Mouse (Mus musculus) liver, adult 2 months (tissue): ENCODE results near the gene Cacnb1. TPM values are rescaled to one million over a fixed set of nuclear protein-coding genes. Genes with fewer than 3 reads are reported as not detected.

Experiments
- DNase-seq: peaks from one replicate; pipeline ENCODE4 v3.0.0-alpha.2; 2011; ENCODE audit warnings: low read depth, low spot score; ENCODE audit errors: extremely low read depth
- H3K27ac ChIP-seq: fragments of 200-500 bp; replicated peaks from 2 replicates; pipeline ENCODE4 v1.5.1; 2012; ENCODE audit warnings: low read depth, mild to moderate bottlenecking, control low read depth, inconsistent platforms, low read length; ENCODE audit not compliant: insufficient read depth
- H3K27me3 ChIP-seq: fragments of 200-500 bp; 2 replicates; pipeline ENCODE4 v1.6.1; 2012; ENCODE audit warnings: mild to moderate bottlenecking, moderate library complexity, low read length, inconsistent platforms; ENCODE audit not compliant: control insufficient read depth, insufficient read depth
- H3K36me3 ChIP-seq: fragments of 200-500 bp; 2 replicates; pipeline ENCODE4 v1.6.1; 2012; ENCODE audit warnings: low read length, inconsistent platforms; ENCODE audit not compliant: control insufficient read depth, insufficient read depth
- H3K4me1 ChIP-seq: fragments of 200-500 bp; 2 replicates; pipeline ENCODE4 v1.6.1; 2011; ENCODE audit warnings: low read length; ENCODE audit not compliant: control insufficient read depth, insufficient read depth
- H3K4me3 ChIP-seq: fragments of 200-500 bp; 2 replicates; pipeline ENCODE4 v1.5.1; 2011; ENCODE audit warnings: low read depth, mild to moderate bottlenecking, control low read depth, low read length, moderate library complexity; ENCODE audit not compliant: insufficient read depth
- H3K79me2 ChIP-seq: fragments of 200-500 bp; 2 replicates; pipeline ENCODE4 v1.6.1; 2012; ENCODE audit warnings: inconsistent platforms, mild to moderate bottlenecking, low read length, moderate library complexity; ENCODE audit not compliant: control insufficient read depth, insufficient read depth
- H3K9ac ChIP-seq: fragments of 200-500 bp; 2 replicates; pipeline ENCODE4 v1.6.1; 2012; ENCODE audit warnings: low read depth, mild to moderate bottlenecking, control low read depth, inconsistent platforms, low read length
- CTCF ChIP-seq: fragments of 200-500 bp; IDR thresholded peaks from 2 replicates; pipeline ENCODE4 v1.5.1; 2011; ENCODE audit warnings: low read depth, low read length, control low read depth
- POLR2A ChIP-seq: fragments of 200-500 bp; IDR thresholded peaks from 2 replicates; pipeline ENCODE4 v1.6.1; 2011; ENCODE audit warnings: low read length, control low read depth; ENCODE audit not compliant: insufficient read depth; ENCODE audit errors: extremely low read depth
- WGBS: fragments of 180-500 bp; shearing (Covaris S2); methylation state at CpG from one replicate; pipeline ENCODE4 v1.1.7; 2018; 5-methylcytosine and 5-hydroxymethylcytosine counted together
- polyA plus RNA-seq: library from polyadenylated mRNA; depleted of rRNA; stranded (reverse); fragments of >200 nt; gene quantifications from 2 replicates; pipeline ENCODE4 v1.2.3, GENCODE M21; 2012; rRNA removed
- total RNA-seq: library from RNA; depleted of rRNA; stranded (reverse); fragments of >200 nt; gene quantifications from 2 replicates; pipeline ENCODE4 v1.2.3, GENCODE M21; 2014; rRNA removed

The Cacnb1 gene
- total and polyA plus RNA-seq, 2 experiments, result 0.37 to 0.84 TPM

DNA sequence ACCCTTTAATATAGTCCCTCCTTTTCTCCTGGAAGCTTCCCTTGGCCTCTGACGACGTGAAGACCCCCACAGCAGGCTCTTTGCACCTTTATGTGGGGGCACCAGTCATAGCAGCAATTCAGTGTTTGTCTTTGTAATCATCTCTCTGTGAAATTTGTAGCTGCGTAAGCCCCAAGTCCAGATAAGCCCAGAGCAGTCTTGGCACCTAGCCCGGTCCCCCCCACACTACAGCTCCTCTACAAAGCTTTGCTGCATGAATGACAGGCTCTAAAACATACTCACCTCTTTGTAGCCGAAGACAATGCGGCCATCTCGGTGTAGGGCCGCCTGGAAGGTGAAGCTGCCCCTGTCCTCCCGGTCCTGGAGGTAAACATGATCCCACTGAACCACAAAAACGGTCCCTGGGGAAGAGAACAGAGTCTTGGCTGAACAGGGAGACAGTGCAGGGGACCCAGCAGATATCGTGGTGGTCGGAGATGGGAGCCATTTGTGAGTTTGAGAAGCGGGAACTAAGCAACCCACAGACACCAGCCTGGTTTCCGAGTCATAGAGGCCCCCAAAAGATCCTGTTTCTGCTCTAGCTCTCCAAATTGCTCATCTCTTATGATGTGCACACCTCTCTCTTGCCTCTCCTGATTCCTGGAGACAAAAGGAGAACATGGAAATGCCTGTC, 68.2 kb downstream of the Cacnb1 start:
- H3K4me3 ChIP-seq, result no peak overlapping the region

DNA sequence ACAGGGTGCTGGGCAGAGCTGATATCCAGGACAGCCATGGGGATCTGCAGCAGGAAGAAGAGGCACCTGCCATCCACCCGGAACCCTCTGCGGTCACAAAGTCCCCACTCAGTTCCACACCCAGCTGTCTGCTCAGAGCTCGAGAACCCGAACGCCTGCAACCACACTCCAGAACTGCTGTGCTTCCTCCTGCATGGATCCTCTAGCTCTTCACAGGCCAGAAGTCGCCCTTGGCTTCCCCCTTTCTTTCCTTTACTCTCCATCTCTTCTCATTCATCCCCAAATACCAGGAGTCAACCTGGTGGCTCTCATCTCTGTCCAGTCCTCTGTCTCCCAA, 68.9 kb downstream of the Cacnb1 start:
- WGBS, result 97% methylated on average over 6 of the region's 6 CpGs
- Histone ChIP-seq H3K4me1 (no peaks in the 10 kb centered on the region), H3K36me3 (no peaks in the 10 kb centered on the region), H3K4me3 (no peak overlapping the region), H3K27me3 (no peaks in the 10 kb centered on the region), H3K79me2 (no peaks in the 10 kb centered on the region), H3K27ac (no peak overlapping the region), H3K9ac (no peak overlapping the region)
- no peak for DNase-seq
- TF ChIP-seq CTCF (no peak), POLR2A (no peak)

More for the DNA sequence above, 68.2 kb downstream of the Cacnb1 start:
- Histone ChIP-seq H3K27me3 (no peaks in the 10 kb centered on the region), H3K4me1 (no peaks in the 10 kb centered on the region), H3K79me2 (no peaks in the 10 kb centered on the region), H3K36me3 (no peaks in the 10 kb centered on the region), H3K27ac (no peak overlapping the region), H3K9ac (no peak overlapping the region)
- WGBS, result 59% methylated on average over 14 of the region's 14 CpGs
- no peak for DNase-seq
- TF ChIP-seq CTCF, result no peak
- no peak for TF ChIP-seq POLR2A

DNA sequence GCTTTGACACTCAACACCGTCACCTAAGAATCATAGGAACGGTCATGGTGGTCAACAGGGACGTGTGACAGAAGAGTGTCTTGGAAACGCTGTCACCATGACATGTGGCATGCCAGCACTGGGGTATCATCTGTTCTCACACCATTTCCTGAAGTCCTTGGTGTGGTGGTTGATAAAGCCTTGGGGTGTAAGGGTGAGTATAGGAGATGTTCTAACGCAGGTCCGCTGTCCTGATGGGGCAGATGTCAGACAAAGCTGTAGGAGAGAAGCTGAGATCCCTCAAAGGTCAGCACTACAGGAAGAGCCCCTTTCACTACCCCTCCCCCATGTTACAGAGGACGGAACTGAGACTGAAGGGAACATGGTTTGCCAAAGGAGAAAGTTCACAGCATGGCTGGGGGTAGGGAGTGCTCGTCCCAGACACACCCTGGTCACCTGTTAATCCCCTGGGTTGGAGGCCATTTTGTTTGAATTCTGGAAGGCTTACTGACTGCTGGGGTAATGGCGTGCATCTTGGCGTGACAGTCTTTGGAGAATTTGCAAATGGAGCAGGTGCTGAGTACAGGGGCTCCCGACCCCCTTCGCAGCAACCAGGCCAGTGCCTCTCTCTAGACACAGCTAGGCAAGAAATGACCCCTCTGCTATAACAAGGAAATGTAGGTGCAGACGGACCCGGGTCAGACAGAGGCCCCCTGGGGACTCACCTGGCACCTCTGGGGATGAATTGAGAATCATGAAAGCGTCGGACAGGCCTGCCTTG, 69.5 kb downstream of the Cacnb1 start:
- H3K79me2 ChIP-seq, result no peaks in the 10 kb centered on the region

DNA sequence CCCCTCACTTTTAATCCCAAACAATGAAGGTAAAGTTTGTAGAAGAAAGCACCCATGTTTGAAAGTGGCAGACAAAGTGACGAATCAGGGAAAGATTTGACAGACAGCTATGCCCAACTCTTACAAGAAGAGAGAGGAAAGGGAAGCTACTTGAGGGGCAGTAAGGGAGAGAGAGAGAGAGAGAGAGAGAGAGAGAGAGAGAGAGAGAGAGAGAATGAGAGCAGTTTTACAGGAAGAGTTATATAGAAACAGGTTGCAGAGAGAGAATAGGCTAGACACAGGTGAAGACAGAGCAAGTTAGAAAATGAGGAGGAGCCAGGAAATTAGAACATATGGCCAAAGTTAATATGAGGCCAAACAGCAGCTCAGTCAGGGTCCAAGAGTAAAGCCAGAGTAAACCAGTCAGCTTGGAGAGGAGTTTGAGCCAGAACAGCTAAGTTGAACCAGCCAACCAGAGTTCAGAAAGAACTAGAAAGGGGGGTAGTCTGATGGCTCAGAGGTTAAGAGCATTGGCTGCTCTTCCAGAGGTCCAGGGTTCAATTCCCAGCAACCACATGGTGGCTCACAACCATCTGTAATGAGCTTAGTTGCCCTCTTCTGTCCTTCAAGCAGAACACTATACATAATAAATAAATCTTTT, 70.3 kb downstream of the Cacnb1 start:
- Histone ChIP-seq H3K36me3 (no peaks in the 10 kb centered on the region), H3K27me3 (no peaks in the 10 kb centered on the region), H3K4me1 (no peaks in the 10 kb centered on the region), H3K27ac (no peak overlapping the region), H3K79me2 (no peaks in the 10 kb centered on the region), H3K9ac (no peak overlapping the region), H3K4me3 (no peak overlapping the region)
- DNase-seq, result no peak
- TF ChIP-seq CTCF (no peak), POLR2A (no peak)
- WGBS, result 88% methylated on average over 1 of the region's 1 CpGs

More for the DNA sequence above, 69.5 kb downstream of the Cacnb1 start:
- no peak for DNase-seq
- no peak for TF ChIP-seq CTCF
- no peak for TF ChIP-seq POLR2A
- Histone ChIP-seq H3K27ac (no peak overlapping the region), H3K36me3 (no peaks in the 10 kb centered on the region), H3K4me3 (no peak overlapping the region), H3K4me1 (no peaks in the 10 kb centered on the region), H3K9ac (no peak overlapping the region), H3K27me3 (no peaks in the 10 kb centered on the region)
- WGBS, result 91% methylated on average over 16 of the region's 16 CpGs

Other genes starting within 250 kb of the Cacnb1 start
- gene 1700001P01Rik, start 247.1 kb downstream of the Cacnb1 start, total RNA-seq, result not detected in 2 replicates
- gene 1700001P01Rik, start 247.1 kb downstream of the Cacnb1 start, polyA plus RNA-seq, result not detected in 2 replicates
- 240 and 283 TPM in 2 replicates for gene Rpl23, start 240.6 kb downstream of the Cacnb1 start, total RNA-seq
- gene Rpl23, start 240.6 kb downstream of the Cacnb1 start, polyA plus RNA-seq, result 68.5 and 71.4 TPM in 2 replicates
- 23.3 and 33.3 TPM in 2 replicates for gene Lasp1, start 224.0 kb downstream of the Cacnb1 start, total RNA-seq
- gene Lasp1, start 224.0 kb downstream of the Cacnb1 start, polyA plus RNA-seq, result 80.5 and 85.4 TPM in 2 replicates
- gene B230217C12Rik, start 182.3 kb downstream of the Cacnb1 start, total RNA-seq, result 0.09 and 0.27 TPM in 2 replicates
- gene B230217C12Rik, start 182.3 kb downstream of the Cacnb1 start, polyA plus RNA-seq, result 0.14 and 0.29 TPM in 2 replicates
- gene Fbxo47, start 138.9 kb downstream of the Cacnb1 start, total RNA-seq, result 1.4 and 1.9 TPM in 2 replicates
- 0.17 and 0.27 TPM in 2 replicates for gene Fbxo47, start 138.9 kb downstream of the Cacnb1 start, polyA plus RNA-seq
- 0.28 and 0.47 TPM in 2 replicates for gene Plxdc1, start 36.6 kb downstream of the Cacnb1 start, total RNA-seq
- gene Plxdc1, start 36.6 kb downstream of the Cacnb1 start, polyA plus RNA-seq, result 0.58 and 1.2 TPM in 2 replicates
- gene Arl5c, start 26.9 kb downstream of the Cacnb1 start, total RNA-seq, result 0.20 and 0.37 TPM in 2 replicates
- 0.44 and 0.55 TPM in 2 replicates for gene Arl5c, start 26.9 kb downstream of the Cacnb1 start, polyA plus RNA-seq
- 606 and 614 TPM in 2 replicates for gene Rpl19, start 3.7 kb upstream of the Cacnb1 start, total RNA-seq
- 224 and 235 TPM in 2 replicates for gene Rpl19, start 3.7 kb upstream of the Cacnb1 start, polyA plus RNA-seq
- gene Stac2, start 30.4 kb upstream of the Cacnb1 start, total RNA-seq, result not detected in 2 replicates
- gene Stac2, start 30.4 kb upstream of the Cacnb1 start, polyA plus RNA-seq, result 0.02 TPM in 1 of 2 replicates, not detected in the other
- gene Fbxl20, start 127.4 kb upstream of the Cacnb1 start, total RNA-seq, result 15.1 and 16.7 TPM in 2 replicates
- 8.7 and 12.3 TPM in 2 replicates for gene Fbxl20, start 127.4 kb upstream of the Cacnb1 start, polyA plus RNA-seq
- 10.0 and 12.9 TPM in 2 replicates for gene Med1, start 170.3 kb upstream of the Cacnb1 start, total RNA-seq
- 5.3 and 5.6 TPM in 2 replicates for gene Med1, start 170.3 kb upstream of the Cacnb1 start, polyA plus RNA-seq
- 19.5 and 20.3 TPM in 2 replicates for gene Cdk12, start 180.0 kb upstream of the Cacnb1 start, total RNA-seq
- gene Cdk12, start 180.0 kb upstream of the Cacnb1 start, polyA plus RNA-seq, result 5.8 and 7.9 TPM in 2 replicates